Mouse (Mus musculus) heart, embryonic 11.5 days (tissue): ENCODE measurements around the gene Krt34. TPM values are rescaled to one million over a fixed set of nuclear protein-coding genes. Genes with fewer than 3 reads are reported as not detected.

Source experiments
- ATAC-seq: fragments of 200-750 bp; cut with Nextera tagmentation; replicated peaks from 2 replicates; pipeline ENCODE4 v1.8.0; 2017; ENCODE audit warnings: moderate library complexity; ENCODE audit not compliant: insufficient number of reproducible peaks, low FRiP score, low TSS enrichment
- H3K27ac ChIP-seq: fragments of 300-500 bp; sonication (generic); 2 replicates; pipeline ENCODE4 v1.5.1; 2014; ENCODE audit warnings: mild to moderate bottlenecking, low read depth, low read length
- H3K27me3 ChIP-seq: fragments of 300-500 bp; sonication (generic); 2 replicates; pipeline ENCODE4 v1.6.1; 2014; ENCODE audit warnings: mild to moderate bottlenecking, low read length, mixed read lengths; ENCODE audit not compliant: control insufficient read depth, insufficient read depth
- H3K36me3 ChIP-seq: fragments of 300-500 bp; sonication (generic); 2 replicates; pipeline ENCODE4 v1.6.1; 2014; ENCODE audit warnings: mild to moderate bottlenecking, low read length, moderate library complexity, mixed read lengths; ENCODE audit not compliant: control insufficient read depth, insufficient read depth
- H3K4me1 ChIP-seq: fragments of 300-500 bp; sonication (generic); 2 replicates; pipeline ENCODE4 v1.6.1; 2014; ENCODE audit warnings: low read length; ENCODE audit not compliant: control insufficient read depth, insufficient read depth
- H3K4me2 ChIP-seq: fragments of 300-500 bp; sonication (generic); 2 replicates; pipeline ENCODE4 v1.6.1; 2014; ENCODE audit warnings: mild to moderate bottlenecking, moderate library complexity
- H3K4me3 ChIP-seq: fragments of 300-500 bp; sonication (generic); 2 replicates; pipeline ENCODE4 v1.5.1; 2014; ENCODE audit warnings: low read depth, low read length
- H3K9ac ChIP-seq: fragments of 300-500 bp; sonication (generic); 2 replicates; pipeline ENCODE4 v1.6.1; 2014; ENCODE audit warnings: mild to moderate bottlenecking, low read depth, low read length, moderate library complexity
- H3K9me3 ChIP-seq: fragments of 300-500 bp; sonication (generic); replicated peaks from 2 replicates; pipeline ENCODE4 v1.6.1; 2016; ENCODE audit warnings: low read length; ENCODE audit not compliant: control insufficient read depth
- WGBS: fragments of 180-500 bp; shearing (Covaris S2); extraction: QIAGEN DNeasy Blood & Tissue Kit; methylation state at CpG from one replicate; pipeline ENCODE4 v1.1.7; 2014; ENCODE audit not compliant: insufficient replicate concordance; 5-methylcytosine and 5-hydroxymethylcytosine counted together
- polyA plus RNA-seq: library from polyadenylated mRNA; unstranded; fragments of >200 nt; fragmentation: Nextera tagmentation; extraction: Ambion mirVana; gene quantifications from 2 replicates; pipeline ENCODE4 v1.2.1, GENCODE M21; 2014

The Krt34 gene
- polyA plus RNA-seq, 1 experiment from 2014 or later = not detected

DNA sequence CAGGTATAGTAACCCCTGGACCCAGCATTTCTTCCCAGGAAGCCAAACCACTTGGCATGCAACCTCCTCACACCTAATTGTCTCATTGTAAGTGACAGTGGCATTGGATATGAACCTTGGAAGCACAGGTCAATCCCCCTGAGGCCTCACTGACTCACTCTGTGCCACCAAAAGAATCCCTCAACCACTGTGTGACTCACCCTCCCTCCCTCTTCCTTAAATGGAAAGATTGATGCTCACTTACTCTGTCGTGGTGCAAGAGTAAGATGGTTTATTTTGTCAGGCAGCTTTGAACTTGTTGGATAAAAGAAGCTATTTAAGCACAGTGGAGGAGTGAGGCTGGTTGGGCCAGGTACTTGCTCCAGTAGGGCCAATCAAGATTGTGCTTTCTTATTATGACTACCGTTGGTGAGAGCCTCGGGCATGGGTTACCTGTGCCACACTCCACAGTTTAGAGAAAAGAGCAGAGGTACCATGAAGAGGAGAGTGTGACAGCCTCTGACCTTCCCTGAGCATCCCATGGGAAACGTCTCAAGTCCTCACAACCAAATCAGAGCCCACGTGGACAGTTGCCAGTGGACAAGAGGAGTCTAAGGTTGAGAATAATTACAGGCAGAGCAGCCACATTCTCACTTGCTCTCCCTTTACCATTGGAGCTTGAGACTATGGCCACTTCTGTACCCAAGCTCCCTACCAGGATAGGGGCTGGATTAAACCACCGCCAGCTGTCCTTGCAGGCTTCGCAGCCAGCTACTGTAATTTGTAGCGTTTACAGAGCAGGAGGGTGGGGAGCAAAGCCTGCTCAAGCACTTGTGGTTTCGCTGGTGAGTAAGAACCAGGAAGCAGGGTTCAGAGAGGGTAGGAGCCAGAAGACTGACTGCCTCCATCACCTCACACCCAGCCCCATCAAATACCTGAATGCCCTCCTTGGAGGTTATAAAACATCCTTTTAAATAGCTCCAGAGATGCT lies 14.6 kb upstream of the Krt34 start:
- no peaks in the 10 kb centered on the region for H3K27me3 ChIP-seq

DNA sequence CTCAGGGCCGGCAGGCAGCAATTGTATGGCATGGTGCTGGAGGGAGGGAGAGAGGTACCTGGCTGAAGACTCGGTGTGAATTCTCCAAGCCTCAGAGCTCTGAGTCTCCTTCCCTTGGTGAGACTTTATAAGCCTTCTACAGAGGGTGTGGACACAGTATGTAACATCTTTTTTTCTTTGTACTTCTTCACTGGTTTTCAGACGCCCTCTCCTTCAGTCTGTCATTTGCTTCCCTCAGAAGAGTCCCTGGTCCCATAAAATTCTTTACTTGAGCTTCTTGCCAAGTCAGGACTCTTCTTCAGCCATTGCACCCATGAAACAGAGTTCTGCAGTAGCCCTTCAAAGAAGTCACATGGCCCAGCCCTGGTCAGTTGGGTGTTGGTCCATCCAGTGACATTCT lies 9.1 kb upstream of the Krt34 start, which contains the start of gene Krt31:
TSS of gene Krt31 (minus strand) at position 101 of the 400 bp plus-strand sequence.
- Histone ChIP-seq H3K4me2 (no peak within 1 kb of the TSS), H3K9me3 (no peaks in the 10 kb centered on the region), H3K36me3 (no peaks in the 10 kb centered on the region), H3K9ac (no peak within 1 kb of the TSS), H3K27ac (no peak within 1 kb of the TSS), H3K27me3 (no peaks in the 10 kb centered on the region), H3K4me1 (no peaks in the 10 kb centered on the region; the same call in 1 of the 2 replicates), H3K4me3 (no peak within 1 kb of the TSS)
- no peak for ATAC-seq
- WGBS = 77% methylated on average over 3 of the region's 3 CpGs

More for the DNA sequence above, 14.6 kb upstream of the Krt34 start:
- Histone ChIP-seq H3K27ac (no peak overlapping the region), H3K9me3 (no peaks in the 10 kb centered on the region), H3K36me3 (no peaks in the 10 kb centered on the region), H3K4me2 (no peak overlapping the region), H3K4me3 (no peak overlapping the region), H3K9ac (no peak overlapping the region), H3K4me1 (no peaks in the 10 kb centered on the region)
- ATAC-seq = no peak
- WGBS = 71% methylated on average over 9 of the region's 9 CpGs

DNA sequence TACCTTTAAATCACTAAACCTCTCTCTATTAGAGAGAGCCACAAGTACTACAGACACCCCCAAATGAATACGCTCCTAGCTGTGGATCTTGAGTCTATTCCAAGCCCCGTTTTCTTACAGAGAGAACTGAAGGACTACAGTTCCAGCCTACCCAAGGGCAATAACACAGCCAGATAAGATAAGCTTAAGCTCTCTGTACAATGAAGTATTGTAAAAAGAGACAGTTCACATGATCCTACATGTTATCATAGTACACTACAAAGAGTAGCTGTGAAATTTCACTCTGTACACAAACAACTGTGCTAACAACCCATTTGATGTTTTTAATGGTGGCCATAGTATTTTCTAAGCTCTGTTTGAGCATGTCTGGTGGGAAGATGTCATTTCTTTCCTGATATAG lies 5.8 kb upstream of the Krt34 start:
- no peaks in the 10 kb centered on the region for H3K9me3 ChIP-seq
- H3K4me3 ChIP-seq = no peak overlapping the region
- ATAC-seq = no peak
- 58% methylated on average over 2 of the region's 2 CpGs for WGBS
- no peak overlapping the region for H3K9ac ChIP-seq
- H3K36me3 ChIP-seq = no peaks in the 10 kb centered on the region
- no peaks in the 10 kb centered on the region for H3K27me3 ChIP-seq
- H3K27ac ChIP-seq = no peak overlapping the region
- no peaks in the 10 kb centered on the region; the same call in 1 of the 2 replicates for H3K4me1 ChIP-seq
- no peak overlapping the region for H3K4me2 ChIP-seq

DNA sequence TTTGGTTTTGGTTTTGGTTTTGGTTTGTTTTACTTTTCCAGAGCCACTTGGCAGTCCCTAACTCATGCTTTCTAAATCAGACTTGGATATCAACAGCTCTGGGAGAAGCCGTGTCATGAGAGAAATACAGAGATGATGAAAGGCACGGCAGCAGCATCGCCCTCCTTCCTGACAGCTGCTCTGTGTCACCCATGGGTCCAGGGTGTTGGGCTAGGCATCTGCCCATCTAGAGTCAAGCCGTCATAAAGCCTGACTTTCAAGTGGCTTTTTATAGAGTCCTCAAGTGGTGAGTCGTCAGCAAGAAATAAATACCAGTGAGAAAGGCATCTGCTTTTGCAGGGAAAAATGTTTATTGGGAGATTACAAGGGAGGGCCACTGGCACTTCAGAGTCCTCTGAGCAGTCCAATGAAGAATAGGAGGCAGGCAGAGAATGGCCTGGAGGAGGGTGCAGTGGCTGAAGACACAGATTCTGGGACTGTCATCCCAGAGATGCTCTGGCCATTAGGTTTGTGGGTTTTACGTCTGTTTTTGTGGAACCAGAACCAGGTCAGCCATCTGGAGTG lies 5.0 kb upstream of the Krt34 start:
- Histone ChIP-seq H3K36me3 (no peaks in the 10 kb centered on the region), H3K27me3 (no peaks in the 10 kb centered on the region), H3K4me2 (no peak overlapping the region), H3K9ac (no peak overlapping the region), H3K4me1 (no peaks in the 10 kb centered on the region; the same call in 1 of the 2 replicates), H3K4me3 (no peak overlapping the region), H3K27ac (no peak overlapping the region), H3K9me3 (no peaks in the 10 kb centered on the region)
- 54% methylated on average over 6 of the region's 6 CpGs for WGBS
- no peak for ATAC-seq

DNA sequence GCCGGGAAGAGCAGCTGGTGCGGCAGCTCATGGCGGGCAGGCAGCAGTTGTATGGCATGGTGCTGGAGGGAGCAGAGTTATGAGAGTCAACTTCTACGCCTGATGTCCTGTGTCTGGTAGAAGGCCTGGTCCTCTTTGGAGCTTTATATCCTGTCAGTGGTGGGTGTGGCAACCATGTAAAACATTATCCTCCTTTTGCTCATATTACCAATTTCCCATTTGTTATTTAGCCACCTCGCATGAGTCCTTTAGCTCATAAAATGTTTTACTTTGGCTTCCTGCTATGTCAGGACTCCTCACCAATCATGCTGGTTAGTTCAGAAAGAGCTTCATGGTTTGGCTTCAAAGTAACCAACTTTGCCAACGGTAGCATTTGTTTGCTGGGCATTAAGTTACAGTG lies 11.6 kb downstream of the Krt34 start, which contains the start of gene Krt33b:
TSS of gene Krt33b (minus strand) at position 101 of the 400 bp plus-strand sequence.
- H3K9me3 ChIP-seq = no peaks in the 10 kb centered on the region
- WGBS = 72% methylated on average over 6 of the region's 6 CpGs
- no peak within 1 kb of the TSS for H3K9ac ChIP-seq
- no peaks in the 10 kb centered on the region for H3K36me3 ChIP-seq
- no peak within 1 kb of the TSS for H3K4me3 ChIP-seq
- no peaks in the 10 kb centered on the region for H3K4me1 ChIP-seq
- H3K27me3 ChIP-seq = no peaks in the 10 kb centered on the region
- H3K4me2 ChIP-seq = no peak within 1 kb of the TSS
- no peak for ATAC-seq
- no peak within 1 kb of the TSS for H3K27ac ChIP-seq

DNA sequence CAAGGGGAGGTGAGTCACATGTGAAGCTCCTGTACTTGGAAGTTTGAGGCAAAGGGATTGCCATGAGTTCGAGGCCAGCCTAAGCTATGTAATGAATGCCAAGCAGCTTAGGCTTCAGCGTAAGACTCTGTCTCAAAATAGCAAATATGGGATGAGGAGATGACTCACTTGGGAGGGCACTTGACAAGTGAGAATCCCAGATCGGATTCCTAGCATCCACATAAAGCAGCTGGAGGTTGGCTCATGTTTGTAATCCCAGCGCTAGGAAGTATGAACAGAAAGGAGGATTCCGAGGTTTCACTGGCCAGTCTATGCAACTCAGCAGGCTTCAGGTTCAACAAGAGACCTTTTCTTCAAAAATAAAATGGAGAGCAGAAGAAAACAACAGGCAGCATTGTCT lies 19.9 kb downstream of the Krt34 start:
- WGBS = 51% methylated on average over 5 of the region's 5 CpGs
- no peaks in the 10 kb centered on the region for H3K27me3 ChIP-seq
- H3K36me3 ChIP-seq = no peaks in the 10 kb centered on the region
- no peak for ATAC-seq
- no peak overlapping the region for H3K4me3 ChIP-seq
- H3K9ac ChIP-seq = no peak overlapping the region
- H3K27ac ChIP-seq = no peak overlapping the region
- H3K4me2 ChIP-seq = no peak overlapping the region
- H3K4me1 ChIP-seq = no peaks in the 10 kb centered on the region
- no peaks in the 10 kb centered on the region for H3K9me3 ChIP-seq

DNA sequence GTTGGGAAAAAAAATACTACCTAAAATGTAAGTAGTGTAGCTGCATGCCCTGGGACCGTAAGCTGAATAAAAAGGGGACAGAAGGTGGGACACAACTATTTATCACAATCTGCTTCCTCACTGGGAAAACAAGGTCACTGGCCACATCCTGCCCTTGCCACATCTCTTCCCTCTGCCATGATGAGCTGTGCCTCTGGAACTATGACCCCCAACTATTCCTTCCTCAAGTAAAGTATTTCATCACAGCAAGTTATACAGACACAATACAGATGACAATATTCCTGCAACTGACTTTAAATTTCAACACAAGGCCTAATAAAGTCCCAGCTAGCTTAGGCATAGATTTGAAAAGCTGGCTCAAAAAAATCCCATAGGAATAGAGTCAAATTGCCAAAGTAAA lies 21.9 kb downstream of the Krt34 start:
- Histone ChIP-seq H3K4me2 (no peak overlapping the region), H3K9ac (no peak overlapping the region), H3K4me3 (no peak overlapping the region), H3K36me3 (no peaks in the 10 kb centered on the region), H3K9me3 (no peaks in the 10 kb centered on the region), H3K4me1 (no peaks in the 10 kb centered on the region), H3K27ac (no peak overlapping the region), H3K27me3 (no peaks in the 10 kb centered on the region)
- WGBS = 93% methylated on average over 1 of the region's 1 CpGs
- ATAC-seq = no peak

DNA sequence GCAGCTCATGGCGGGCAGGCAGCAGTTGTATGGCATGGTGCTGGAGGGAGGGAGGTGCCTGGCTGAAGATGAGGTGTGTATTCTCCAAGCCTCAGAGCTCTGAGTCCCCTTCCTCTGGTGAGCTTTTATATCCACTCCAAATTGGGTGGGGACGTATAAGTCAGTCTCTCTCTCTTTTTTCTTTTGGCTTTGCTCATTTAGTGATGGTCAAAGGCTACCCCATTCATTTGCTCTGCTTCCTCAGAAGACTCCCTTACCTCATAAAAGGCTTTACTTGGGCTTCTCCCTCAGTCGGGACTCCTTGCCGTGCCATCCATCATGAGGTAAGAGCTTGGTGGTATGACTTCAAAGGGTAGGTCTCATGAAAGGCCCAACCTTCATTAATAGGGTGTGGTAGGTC lies 25.2 kb downstream of the Krt34 start, which contains the start of gene Krt33a:
TSS of gene Krt33a (minus strand) at position 101 of the 400 bp plus-strand sequence.
- H3K9me3 ChIP-seq = no peaks in the 10 kb centered on the region
- H3K4me2 ChIP-seq = no peak within 1 kb of the TSS
- no peaks in the 10 kb centered on the region for H3K36me3 ChIP-seq
- ATAC-seq = no peak
- no peak within 1 kb of the TSS for H3K27ac ChIP-seq
- H3K4me1 ChIP-seq = no peaks in the 10 kb centered on the region
- WGBS = 75% methylated on average over 4 of the region's 4 CpGs
- no peaks in the 10 kb centered on the region for H3K27me3 ChIP-seq
- H3K9ac ChIP-seq = no peak within 1 kb of the TSS
- no peak within 1 kb of the TSS for H3K4me3 ChIP-seq
